Mouse (Mus musculus) MEL-GATA-1-ER (cell line): ENCODE data around the gene Gm14412.
A peak's percentile ranks its signal among the peaks of the same experiment; 100 is the strongest.
"Not testable (repeated sequence)": the region's sequence is repeated elsewhere in the genome, so short reads cannot be mapped to it uniquely, and the experiment has no call there.

Source experiments
- DNase-seq: peaks from one replicate; pipeline ENCODE4 v3.0.0-alpha.2; 2012; ENCODE audit warnings: low read depth; ENCODE audit errors: extremely low read depth

Gm14412 gene

DNA sequence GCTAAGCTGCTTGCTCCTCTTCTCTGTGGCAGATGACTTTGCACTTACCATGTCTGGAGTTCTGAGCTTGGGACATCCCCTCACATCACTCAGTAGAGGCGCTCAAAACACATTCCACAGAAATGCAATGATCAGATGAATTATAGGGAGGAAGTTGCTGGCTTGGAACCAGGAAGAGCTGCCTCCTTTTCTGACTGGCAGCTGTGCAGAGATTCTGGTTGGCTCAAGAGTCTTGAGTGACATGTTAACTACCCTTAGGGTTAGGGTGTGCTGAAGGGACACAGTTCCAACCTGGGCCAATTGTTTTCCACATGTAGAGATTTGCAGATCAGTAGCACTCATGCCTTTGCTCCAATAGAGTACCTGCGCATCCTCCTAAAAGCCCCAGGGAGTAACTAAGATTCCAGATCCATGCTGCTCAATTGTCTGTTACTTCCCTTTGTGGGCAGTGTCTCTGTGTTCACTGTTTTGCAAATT lies at the start of gene Gm14412:
Gene Gm14412 (minus strand): TSS at position 51 of the 477 bp plus-strand sequence.
- DNase-seq: not testable (repeated sequence)

DNA sequence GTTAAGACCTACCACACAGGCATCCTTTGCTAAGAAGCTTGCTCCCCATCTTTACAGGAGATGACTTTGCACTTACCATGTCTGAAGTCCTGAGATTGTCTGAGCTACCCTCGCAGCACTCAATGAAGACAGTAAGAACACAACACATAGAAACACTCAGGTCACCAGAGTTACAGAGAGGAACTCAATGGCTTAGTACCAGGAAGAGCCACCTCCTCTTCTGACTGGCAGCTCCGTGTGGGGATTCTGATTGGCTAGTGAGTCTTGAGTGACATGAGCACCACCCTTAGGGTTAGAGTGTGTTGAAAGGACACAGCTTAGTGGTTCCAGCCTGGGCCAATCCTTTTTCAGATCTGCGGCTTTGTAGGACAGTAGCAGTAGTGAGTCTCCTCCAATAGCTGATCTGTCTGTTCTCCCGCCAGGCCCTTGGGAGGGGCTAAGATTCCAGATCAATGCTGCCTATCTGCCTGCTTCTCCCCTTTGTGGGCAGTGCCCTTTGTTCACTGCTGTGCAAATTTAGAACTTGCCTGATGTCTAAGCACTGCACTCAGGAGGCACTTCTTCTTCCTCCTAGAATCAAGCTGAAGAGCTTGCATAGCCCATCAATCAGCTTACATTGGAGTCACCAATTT lies 5.7 kb upstream of the Gm14412 start:
- peak; percentile 76 for DNase-seq

DNA sequence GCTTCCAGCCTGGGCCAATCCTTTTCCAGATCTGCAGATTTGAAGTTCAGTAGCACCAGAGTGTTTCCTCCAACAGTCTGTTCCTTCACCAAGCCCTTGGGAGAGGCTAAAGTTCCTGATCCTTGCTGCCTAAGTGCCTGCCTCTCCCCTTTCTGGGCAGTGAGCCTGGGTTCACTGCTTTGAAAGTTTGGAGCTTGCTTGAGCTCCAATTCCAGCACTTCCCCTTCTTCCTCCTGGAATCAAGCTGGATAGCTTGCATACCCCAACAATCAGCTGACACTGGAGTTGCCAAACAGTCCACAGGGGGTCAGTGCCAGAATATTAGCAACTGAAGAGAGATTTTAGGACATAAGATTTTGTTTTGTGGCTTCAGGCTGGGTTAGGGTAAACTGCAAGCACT lies 2.7 kb downstream of the Gm14412 start:
- DNase-seq: not testable (repeated sequence)

DNA sequence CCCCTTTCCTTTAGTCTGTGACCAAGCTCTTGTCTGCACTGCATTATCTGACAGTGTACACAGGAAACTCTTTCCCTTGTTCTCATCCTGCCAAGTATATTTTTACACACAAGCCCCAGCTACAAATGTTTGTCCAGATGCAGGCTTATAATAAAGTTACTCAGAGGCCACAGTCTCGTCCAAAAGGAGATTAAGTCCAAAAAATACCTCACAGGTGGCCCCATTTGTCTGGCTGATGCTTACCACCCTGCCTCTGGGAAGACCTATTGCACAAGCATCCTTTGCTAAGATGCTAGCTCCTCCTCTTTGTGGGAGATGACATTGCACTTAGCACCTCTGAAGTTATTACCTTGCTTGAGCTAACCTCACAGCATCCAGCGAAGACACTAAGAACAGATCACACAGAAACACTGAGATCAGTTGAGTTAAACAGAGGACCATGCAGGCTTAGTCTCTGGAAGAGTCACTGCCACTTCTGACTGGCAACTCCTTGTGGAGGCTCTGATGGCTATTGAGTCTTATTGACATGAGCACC lies 3.3 kb downstream of the Gm14412 start:
- not testable (repeated sequence) for DNase-seq

DNA sequence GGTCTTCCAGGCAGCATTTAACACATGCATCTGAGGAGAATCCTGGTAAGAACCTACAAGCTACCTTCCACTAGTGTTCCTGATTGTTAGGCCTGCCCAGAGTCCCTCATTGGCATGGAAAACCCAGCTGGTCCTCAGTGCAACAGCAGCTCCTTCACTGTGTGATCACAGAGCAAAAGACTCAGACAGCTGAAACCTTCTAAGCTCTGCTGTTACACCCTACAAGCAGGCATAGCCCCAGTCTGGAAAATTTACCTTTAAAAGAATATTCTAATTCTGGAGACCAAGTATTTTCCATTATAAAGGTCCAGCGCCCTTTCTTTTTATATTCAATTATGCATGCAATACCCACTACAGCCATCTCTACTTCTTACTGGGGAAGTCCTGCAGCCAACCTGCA lies 5.1 kb downstream of the Gm14412 start:
- DNase-seq: no peak

DNA sequence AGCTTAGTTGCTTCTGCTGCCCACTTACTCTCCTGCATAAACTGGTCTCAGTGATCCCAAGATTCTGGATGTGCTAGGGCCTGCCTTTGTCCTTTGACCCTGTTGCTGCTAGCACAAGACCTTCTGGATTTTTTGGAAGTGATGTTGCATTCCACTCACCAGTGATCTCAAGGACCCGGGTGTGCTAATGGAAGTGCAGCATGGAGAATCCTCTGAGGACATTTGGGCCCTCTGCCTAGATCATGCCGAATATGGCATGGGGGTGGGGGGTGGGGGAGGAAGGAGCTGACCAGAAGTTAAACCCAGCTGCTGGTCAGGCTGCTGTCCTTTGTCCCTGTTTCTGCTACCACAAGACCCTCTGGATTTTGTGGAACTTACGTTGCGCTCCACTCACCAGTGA lies 14.5 kb downstream of the Gm14412 start:
- DNase-seq: not testable (repeated sequence)

DNA sequence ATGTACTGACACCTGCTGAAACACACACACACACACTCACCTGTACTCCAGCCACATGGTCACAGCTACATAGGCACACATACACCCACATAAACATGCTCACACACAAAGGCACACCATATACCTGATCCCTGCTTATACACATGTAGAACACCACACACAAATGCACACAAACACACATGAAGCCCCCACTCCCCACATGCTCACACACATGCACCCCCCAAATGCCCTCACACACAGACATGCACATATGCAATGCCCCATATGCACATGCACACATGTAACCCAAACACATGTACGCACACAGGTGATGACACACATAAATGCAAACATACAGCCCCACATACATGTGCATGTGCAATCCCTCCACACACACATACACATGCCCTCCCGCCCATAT lies 19.1 kb downstream of the Gm14412 start:
- not testable (repeated sequence) for DNase-seq

DNA sequence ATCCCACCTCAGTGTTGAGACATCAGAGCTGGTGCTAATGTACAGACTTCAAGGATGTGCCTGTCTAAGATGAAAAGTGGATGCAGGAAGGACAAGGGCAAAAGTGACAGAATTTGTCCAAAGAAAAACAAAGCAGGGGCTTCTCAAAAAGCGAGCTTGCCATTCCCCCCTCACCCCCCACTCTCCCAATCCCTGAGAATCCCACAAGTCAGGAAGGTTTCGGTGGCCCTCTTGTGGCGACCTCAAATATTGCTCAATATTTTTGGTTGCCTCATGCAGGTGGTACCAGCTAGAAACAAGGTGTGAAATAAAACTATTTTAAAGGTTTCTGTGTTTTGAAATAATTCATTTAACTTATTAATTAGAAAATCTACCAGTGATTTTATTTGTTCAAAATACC lies 40.4 kb downstream of the Gm14412 start:
- DNase-seq: not testable (repeated sequence)

DNA sequence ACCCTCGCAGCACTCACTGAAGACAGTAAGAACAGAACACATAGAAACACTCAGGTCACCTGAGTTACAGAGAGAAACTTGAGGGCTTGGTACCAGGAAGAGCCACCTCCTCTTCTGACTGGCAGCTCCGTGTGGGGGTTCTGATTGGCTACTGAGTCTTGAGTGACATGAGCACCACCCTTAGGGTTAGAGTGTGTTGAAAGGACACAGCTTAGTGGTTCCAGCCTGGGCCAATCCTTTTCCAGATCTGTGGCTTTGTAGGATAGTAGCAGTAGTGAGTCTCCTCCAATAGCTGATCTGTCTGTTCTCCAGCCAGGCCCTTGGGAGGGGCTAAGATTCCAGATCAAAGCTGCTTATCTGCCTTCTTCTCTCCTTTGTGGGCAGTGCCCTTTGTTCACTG lies 46.4 kb downstream of the Gm14412 start:
- DNase-seq: peak; percentile 11

DNA sequence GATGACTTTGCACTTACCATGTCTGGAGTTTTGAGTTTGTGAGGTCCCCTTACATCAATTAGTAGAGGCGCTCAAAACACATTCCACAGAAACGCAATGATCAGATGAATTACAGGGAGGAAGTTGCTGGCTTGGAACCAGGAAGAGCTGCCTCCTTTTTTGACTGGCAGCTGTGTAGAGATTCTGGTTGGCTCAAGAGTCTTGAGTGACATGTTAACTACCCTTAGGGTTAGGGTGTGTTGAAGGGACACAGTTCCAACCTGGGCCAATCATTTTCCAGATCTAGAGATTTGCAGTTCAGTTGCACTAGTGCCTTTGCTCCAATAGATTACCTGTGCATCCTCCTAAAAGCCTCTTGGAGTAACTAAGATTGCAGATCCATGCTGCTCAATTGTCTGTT lies 51.9 kb downstream of the Gm14412 start:
- DNase-seq: peak; percentile 11

DNA sequence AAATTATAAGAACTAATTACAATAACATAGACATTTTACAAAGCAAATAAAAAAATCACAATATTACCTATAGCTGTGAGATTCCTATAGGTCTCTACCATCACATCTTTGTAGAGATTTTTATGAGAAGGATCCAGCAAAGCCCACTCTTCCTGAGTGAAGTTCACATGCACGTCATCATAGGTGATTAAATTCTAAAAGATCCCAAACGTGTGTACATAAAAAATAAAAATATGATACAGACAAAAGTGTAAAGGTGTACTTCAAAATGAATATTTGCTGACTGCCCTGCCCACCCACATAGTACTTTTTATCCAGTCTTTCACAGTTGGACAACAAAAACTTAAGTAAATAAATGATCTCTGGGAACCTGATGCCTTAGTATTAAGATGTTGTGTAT lies 57.2 kb downstream of the Gm14412 start, which contains the start of gene Gm14409:
Gene Gm14409 (minus strand): TSS at position 101 of the 400 bp plus-strand sequence.
- DNase-seq: not testable (repeated sequence)
